9 mouse cellular contexts compared by ENCODE assay signal in genomic region chr11:102772771-102773700, GRCm38 (mm10). TPM values are rescaled to one million over a fixed set of nuclear protein-coding genes. Genes with fewer than 3 reads are reported as not detected.
DNase-seq lines count a peak whose midpoint lies in the region; ATAC-seq and TF ChIP-seq lines count a peak whose summit lies in the region.
"Had no signal": no experiment of that assay in that cellular context is flagged by ENCODE, and none has a peak within 500 bp of the region (broad histone marks: within the 10 kb centered on the region; RNA-seq: fewer than 3 reads in every experiment).

No protein-coding gene starts in this region.

- no peak overlapping the region for H3K27ac ChIP-seq in gastrocnemius, adult 2 months
- peak overlapping the region; percentile 96 for H3K27ac ChIP-seq in embryonic facial prominence, embryonic 10.5 days (replicated peaks)
- H3K27ac ChIP-seq in hindbrain, embryonic 14.5 days, result peak overlapping the region; percentile 95
- H3K27ac ChIP-seq in midbrain, postnatal 0 days (ENCODE audit: low read depth, low read length), result peak overlapping the region; percentile 90

- peaks cover 24% of the 10 kb centered on the region for H3K36me3 ChIP-seq in embryonic facial prominence, embryonic 10.5 days (replicated peaks)
- H3K36me3 ChIP-seq in hindbrain, embryonic 14.5 days (replicated peaks; ENCODE audit: control insufficient read depth, insufficient read depth), result peaks cover 14% of the 10 kb centered on the region
- peaks cover 21% of the 10 kb centered on the region for H3K36me3 ChIP-seq in midbrain, postnatal 0 days (ENCODE audit: insufficient read depth, low read length)

- H3K9me3 ChIP-seq in embryonic facial prominence, embryonic 10.5 days, result no peaks in the 10 kb centered on the region
- H3K9me3 ChIP-seq in hindbrain, embryonic 14.5 days (ENCODE audit: control insufficient read depth, low read length), result no peaks in the 10 kb centered on the region
- H3K9me3 ChIP-seq in midbrain, postnatal 0 days (ENCODE audit: low read length), result no peaks in the 10 kb centered on the region

- H3K27me3 ChIP-seq in embryonic facial prominence, embryonic 10.5 days (replicated peaks; ENCODE audit: low read depth, poor library complexity, severe bottlenecking), result peaks cover 25% of the 10 kb centered on the region
- no peaks in the 10 kb centered on the region for H3K27me3 ChIP-seq in hindbrain, embryonic 14.5 days (ENCODE audit: control insufficient read depth, insufficient read depth, low read length)
- no peaks in the 10 kb centered on the region for H3K27me3 ChIP-seq in midbrain, postnatal 0 days (ENCODE audit: insufficient read depth, low read length)
- H3K27me3 ChIP-seq: Patski had no signal

- DNase-seq in gastrocnemius, adult 2 months, result peak; percentile 20
- DNase-seq in gastrocnemius, postnatal 25 days, result no peak
- DNase-seq in embryonic facial prominence, embryonic 10.5 days (ENCODE audit: low spot score), result peak; percentile 70
- peak; percentile 58 for DNase-seq in hindbrain, embryonic 14.5 days (ENCODE audit: low spot score)
- DNase-seq in midbrain, postnatal 0 days (ENCODE audit: low spot score), result no peak
- DNase-seq in natural killer cell, adult 2 months (ENCODE audit: low spot score in 2 of 2), result no peak
- DNase-seq in lung, postnatal 14 days, result no peak
- DNase-seq in heart, postnatal 36 days, result no peak

- 66% methylated on average over 18 of the region's 18 CpGs for WGBS in embryonic facial prominence, embryonic 10.5 days
- 61% methylated on average over 18 of the region's 18 CpGs for WGBS in hindbrain, embryonic 14.5 days
- 65% methylated on average over 18 of the region's 18 CpGs for WGBS in midbrain, postnatal 0 days

- no peak overlapping the region for H3K4me2 ChIP-seq in hindbrain, embryonic 14.5 days (replicated peaks)
- H3K4me2 ChIP-seq in midbrain, postnatal 0 days (ENCODE audit: low read depth, low read length, poor library complexity, severe bottlenecking), result no peak overlapping the region

- TF ChIP-seq CTCF in gastrocnemius, adult 2 months (IDR thresholded peaks at IDR 0.05), result no peak
- TF ChIP-seq CTCF in midbrain, postnatal 0 days (IDR thresholded peaks at IDR 0.05), result 0 out of 2 replicates have a peak, but pooled peaks have one; percentile 2

- ATAC-seq in hindbrain, embryonic 14.5 days (ENCODE audit: low FRiP score), result no peak
- no peak for ATAC-seq in midbrain, postnatal 0 days (ENCODE audit: low FRiP score)

- peaks cover 80% of the 10 kb centered on the region for H3K4me1 ChIP-seq in embryonic facial prominence, embryonic 10.5 days
- H3K4me1 ChIP-seq in hindbrain, embryonic 14.5 days (replicated peaks; ENCODE audit: control insufficient read depth, insufficient read depth, low read length), result peaks cover 33% of the 10 kb centered on the region
- peaks cover 5% of the 10 kb centered on the region; the same call in 1 of the 2 replicates for H3K4me1 ChIP-seq in midbrain, postnatal 0 days (ENCODE audit: insufficient read depth, low read length)

- no peak overlapping the region for H3K4me3 ChIP-seq in gastrocnemius, adult 2 months
- peak overlapping the region; percentile 73 for H3K4me3 ChIP-seq in embryonic facial prominence, embryonic 10.5 days
- no peak overlapping the region for H3K4me3 ChIP-seq in hindbrain, embryonic 14.5 days (replicated peaks; ENCODE audit: low read length)
- no peak overlapping the region for H3K4me3 ChIP-seq in midbrain, postnatal 0 days (ENCODE audit: low read depth, low read length)

- intact Hi-C loops in gastrocnemius, adult 2 months (cut with DNase I), result loop anchor here (5.0 kb wide), 2 partner anchors 36 to 219 kb away; no protein-coding TSS in a partner anchor
- intact Hi-C loops in heart, postnatal 36 days (cut with DNase I), result loop anchor here (5.0 kb wide), 1 partner anchor 219 kb away; no protein-coding TSS in a partner anchor

- H3K9ac ChIP-seq in hindbrain, embryonic 14.5 days, result no peak overlapping the region
- H3K9ac ChIP-seq in midbrain, postnatal 0 days (replicated peaks; ENCODE audit: low read length, poor library complexity, severe bottlenecking), result no peak overlapping the region

RNA-seq across cellular contexts. Expression of gene Adam11, which starts 11.8 kb away (rescaled TPM):
- under 1 TPM; 0.33 to 0.67 TPM for total RNA-seq in gastrocnemius, adult 2 months (2021)
- total RNA-seq in gastrocnemius, postnatal 25 days (2021), result under 1 TPM; 0.29 to 0.77 TPM
- polyA plus RNA-seq in embryonic facial prominence, embryonic 10.5 days (2016; fragmentation: Nextera tagmentation; extraction: Ambion mirVana), result 16.3 and 21.0 TPM in 2 replicates
- polyA plus RNA-seq in hindbrain, embryonic 14.5 days (2014; fragmentation: Nextera tagmentation; extraction: Ambion mirVana), result 19.2 and 24.1 TPM in 2 replicates
- total RNA-seq in midbrain, postnatal 0 days (2014; rRNA removed), result 43.8 and 46.9 TPM in 2 replicates
- polyA plus RNA-seq in midbrain, postnatal 0 days (2015; fragmentation: Nextera tagmentation; extraction: Ambion mirVana), result 21.5 and 22.3 TPM in 2 replicates
- total RNA-seq in heart, postnatal 36 days (2021), result 1 to 10 TPM; 4.1 to 6.2 TPM

RNA-seq across cellular contexts. Expression of gene Gjc1, which starts 46.5 kb away (rescaled TPM):
- 1 to 10 TPM; 4.4 to 6.4 TPM for total RNA-seq in gastrocnemius, adult 2 months (2021)
- 1 to 10 TPM; 5.2 to 7.3 TPM for total RNA-seq in gastrocnemius, postnatal 25 days (2021)
- 80.7 and 89.6 TPM in 2 replicates for polyA plus RNA-seq in embryonic facial prominence, embryonic 10.5 days (2016; fragmentation: Nextera tagmentation; extraction: Ambion mirVana)
- 31.2 and 34.3 TPM in 2 replicates for polyA plus RNA-seq in hindbrain, embryonic 14.5 days (2014; fragmentation: Nextera tagmentation; extraction: Ambion mirVana)
- total RNA-seq in midbrain, postnatal 0 days (2014; rRNA removed), result 18.1 and 18.8 TPM in 2 replicates
- polyA plus RNA-seq in midbrain, postnatal 0 days (2015; fragmentation: Nextera tagmentation; extraction: Ambion mirVana), result 14.8 and 17.8 TPM in 2 replicates
- 10 to 100 TPM; 23.6 to 33.0 TPM for total RNA-seq in heart, postnatal 36 days (2021)

Comparison
In these comparisons a context has a peak if more than half of its experiments do, and no peak if none do; other contexts are left out.
1. DNase-seq: peak in gastrocnemius, adult 2 months (single experiment), embryonic facial prominence, embryonic 10.5 days (single experiment) and hindbrain, embryonic 14.5 days (single experiment); none in gastrocnemius, postnatal 25 days (single experiment), midbrain, postnatal 0 days (single experiment), natural killer cell, adult 2 months (0 of 2), lung, postnatal 14 days (single experiment) and heart, postnatal 36 days (0 of 2).